ENCODE assay signal across 8 mouse cellular contexts in genomic region chr10:105714844-105715243, GRCm38 (mm10).
DNase-seq lines count a peak whose midpoint lies in the region; ATAC-seq and TF ChIP-seq lines count a peak whose summit lies in the region.

No protein-coding gene starts in this region.

- no peak overlapping the region for H3K27ac ChIP-seq in forebrain, embryonic 13.5 days
- no peak overlapping the region for H3K27ac ChIP-seq in forebrain, embryonic 12.5 days
- H3K27ac ChIP-seq in lung, embryonic 14.5 days (ENCODE audit: low read depth), result no peak overlapping the region

- no peaks in the 10 kb centered on the region for H3K4me1 ChIP-seq in forebrain, embryonic 13.5 days
- H3K4me1 ChIP-seq in forebrain, embryonic 12.5 days, result no peaks in the 10 kb centered on the region
- H3K4me1 ChIP-seq in lung, embryonic 14.5 days (ENCODE audit: insufficient read depth), result no peaks in the 10 kb centered on the region

- no peaks in the 10 kb centered on the region for H3K9me3 ChIP-seq in forebrain, embryonic 13.5 days (replicated peaks)
- H3K9me3 ChIP-seq in forebrain, embryonic 12.5 days, result no peaks in the 10 kb centered on the region
- no peaks in the 10 kb centered on the region for H3K9me3 ChIP-seq in lung, embryonic 14.5 days (ENCODE audit: low read depth, low read length)

- no peak overlapping the region for H3K4me3 ChIP-seq in forebrain, embryonic 13.5 days
- no peak overlapping the region for H3K4me3 ChIP-seq in forebrain, embryonic 12.5 days (replicated peaks)
- H3K4me3 ChIP-seq in lung, embryonic 14.5 days (ENCODE audit: low read depth, low read length), result no peak overlapping the region

- no peak overlapping the region for H3K9ac ChIP-seq in forebrain, embryonic 13.5 days
- H3K9ac ChIP-seq in forebrain, embryonic 12.5 days, result no peak overlapping the region
- H3K9ac ChIP-seq in lung, embryonic 14.5 days, result no peak overlapping the region

- 10% methylated on average over 6 of the region's 6 CpGs for WGBS in forebrain, embryonic 13.5 days
- 12% methylated on average over 6 of the region's 6 CpGs for WGBS in forebrain, embryonic 12.5 days
- WGBS in lung, embryonic 14.5 days, result 8% methylated on average over 6 of the region's 6 CpGs

- H3K4me2 ChIP-seq in forebrain, embryonic 13.5 days, result no peak overlapping the region
- H3K4me2 ChIP-seq in forebrain, embryonic 12.5 days, result no peak overlapping the region
- no peak overlapping the region for H3K4me2 ChIP-seq in lung, embryonic 14.5 days

- no peaks in the 10 kb centered on the region for H3K36me3 ChIP-seq in forebrain, embryonic 13.5 days (ENCODE audit: poor library complexity, severe bottlenecking)
- no peaks in the 10 kb centered on the region for H3K36me3 ChIP-seq in forebrain, embryonic 12.5 days (replicated peaks)
- no peaks in the 10 kb centered on the region for H3K36me3 ChIP-seq in lung, embryonic 14.5 days (ENCODE audit: insufficient read depth)

- DNase-seq in lung, embryonic 14.5 days, result peak; percentile 86
- DNase-seq in lung, postnatal 4 days, result no peak
- DNase-seq in c-Kit-positive CD71-positive TER-119-negative erythroid progenitor cells, embryonic 14.5 days (ENCODE audit: low read depth), result peak; percentile 11
- peak; percentile 4 to 21 for DNase-seq in layer of hippocampus, adult 8-10 months (ENCODE audit: low spot score in 2 of 2)
- peak; percentile 7 for DNase-seq in right cerebral cortex, postnatal 4 days
- no peak for DNase-seq in spleen, postnatal 10 days (ENCODE audit: low spot score in 2 of 2)

- TF ChIP-seq CTCF in lung, embryonic 14.5 days (IDR thresholded peaks at IDR 0.05; ENCODE audit: low read depth), result peak; percentile 83

- no peaks in the 10 kb centered on the region for H3K27me3 ChIP-seq in forebrain, embryonic 13.5 days
- no peaks in the 10 kb centered on the region for H3K27me3 ChIP-seq in forebrain, embryonic 12.5 days
- no peaks in the 10 kb centered on the region for H3K27me3 ChIP-seq in lung, embryonic 14.5 days (ENCODE audit: insufficient read depth, low read length)

- ATAC-seq in forebrain, embryonic 13.5 days, result 0 out of 2 replicates have a peak, but pooled peaks have one; percentile 24
- ATAC-seq in forebrain, embryonic 12.5 days (ENCODE audit: low FRiP score), result no peak
- ATAC-seq in lung, embryonic 14.5 days (ENCODE audit: insufficient read depth), result no peak

Comparison
In these comparisons a context has a peak if more than half of its experiments do, and no peak if none do; other contexts are left out.
1. DNase-seq: peak in lung, embryonic 14.5 days (single experiment), c-Kit-positive CD71-positive TER-119-negative erythroid progenitor cells, embryonic 14.5 days (single experiment), layer of hippocampus, adult 8-10 months (2 of 2) and right cerebral cortex, postnatal 4 days (single experiment); none in lung, postnatal 4 days (0 of 2) and spleen, postnatal 10 days (0 of 2).